Mouse (Mus musculus) G1E (cell line): ENCODE measurements around the gene Gm3448. TPM values are rescaled to one million over a fixed set of nuclear protein-coding genes. Genes with fewer than 3 reads are reported as not detected.

ENCODE experiments used
- ATAC-seq: 2 replicates; pipeline ENCODE4 v1.8.0; 2016; ENCODE audit warnings: mild to moderate bottlenecking; ENCODE audit not compliant: insufficient number of reproducible peaks, poor library complexity, low FRiP score, severe bottlenecking; ENCODE audit errors: extremely low read depth
- DNase-seq: peaks from one replicate; pipeline ENCODE4 v3.0.0; 2012; ENCODE audit warnings: low spot score
- H3K27me3 ChIP-seq: 2 replicates; pipeline ENCODE4 v1.6.1; 2012; ENCODE audit warnings: mild to moderate bottlenecking, low read length, inconsistent platforms; ENCODE audit not compliant: insufficient read depth
- H3K36me3 ChIP-seq: replicated peaks from 2 replicates; pipeline ENCODE3; 2012; ENCODE audit warnings: mild to moderate bottlenecking, inconsistent platforms
- H3K4me1 ChIP-seq: 2 replicates; pipeline ENCODE4 v1.6.1; 2012; ENCODE audit warnings: low read depth, low read length, inconsistent platforms, mixed read lengths; ENCODE audit not compliant: insufficient read depth
- H3K4me3 ChIP-seq: 2 replicates; pipeline ENCODE4 v1.5.1; 2012; ENCODE audit warnings: low read depth, mild to moderate bottlenecking, inconsistent platforms, low read length, moderate library complexity, mixed read lengths
- H3K9me3 ChIP-seq: replicated peaks from 2 replicates; pipeline ENCODE4 v1.6.1; 2012; ENCODE audit warnings: inconsistent platforms
- CTCF ChIP-seq: IDR thresholded peaks from 2 replicates; pipeline ENCODE4 v1.5.1; 2012; ENCODE audit warnings: low read depth, low read length, inconsistent platforms, mixed read lengths
- GATA1 ChIP-seq: IDR thresholded peaks from 2 replicates; pipeline ENCODE4 v1.6.1; 2012; ENCODE audit warnings: borderline replicate concordance, low read length, inconsistent platforms, mixed read lengths
- GATA2 ChIP-seq: IDR thresholded peaks from 2 replicates; pipeline ENCODE4 v1.6.1; 2012; ENCODE audit warnings: low read depth, low read length, inconsistent platforms, borderline replicate concordance
- POLR2AphosphoS5 ChIP-seq: IDR thresholded peaks from 2 replicates; pipeline ENCODE4 v1.6.1; 2012; ENCODE audit warnings: low read depth, low read length, inconsistent platforms; ENCODE audit not compliant: insufficient replicate concordance
- TAL1 ChIP-seq: conservative IDR thresholded peaks from 2 replicates; pipeline ENCODE4 v1.6.1; 2012; ENCODE audit warnings: low read depth, low read length, inconsistent platforms, mixed read lengths
- polyA plus RNA-seq: library from polyadenylated mRNA; stranded (reverse); fragments of >175 nt; gene quantifications from 2 replicates; pipeline ENCODE4 v1.2.3, GENCODE M21; 2012
- total RNA-seq, 2 experiments: library from RNA; stranded (forward) in 1 of 2; stranded (reverse) in 1 of 2; fragments of 200-1000 nt in 1 of 2; fragments of >200 nt in 1 of 2; fragmentation: Nextera tagmentation in 1 of 2; gene quantifications; 2 replicates each; pipeline ENCODE4 v1.2.3; 2014 to 2017

The Gm3448 gene
- total and polyA plus RNA-seq, 3 experiments = 2.7 to 59.8 (median 31.0) TPM

GRCm38 (mm10) chr17:15072211-15072610 is 30.9 kb upstream of the Gm3448 start:
- Histone ChIP-seq H3K4me3 (no peak overlapping the region), H3K9me3 (no peaks in the 10 kb centered on the region), H3K27me3 (no peaks in the 10 kb centered on the region), H3K4me1 (peaks cover 12% of the 10 kb centered on the region), H3K36me3 (peaks cover 15% of the 10 kb centered on the region)
- TF ChIP-seq CTCF (no peak), TAL1 (no peak), GATA2 (no peak), POLR2AphosphoS5 (no peak)
- ATAC-seq = no peak
- DNase-seq = no peak

GRCm38 (mm10) chr17:15069124-15069523 is 27.8 kb upstream of the Gm3448 start:
- no peak for ATAC-seq
- TF ChIP-seq TAL1 (no peak), CTCF (no peak), POLR2AphosphoS5 (no peak), GATA1 (no peak), GATA2 (no peak)
- H3K36me3 ChIP-seq = peaks cover 36% of the 10 kb centered on the region
- H3K9me3 ChIP-seq = no peaks in the 10 kb centered on the region
- no peak overlapping the region for H3K4me3 ChIP-seq
- no peak for DNase-seq
- no peaks in the 10 kb centered on the region for H3K27me3 ChIP-seq
- H3K4me1 ChIP-seq = peaks cover 4% of the 10 kb centered on the region

- Histone ChIP-seq H3K4me1 (peaks cover 4% of the 10 kb centered on the region), H3K27me3 (no peaks in the 10 kb centered on the region), H3K4me3 (no peak overlapping the region), H3K36me3 (peaks cover 45% of the 10 kb centered on the region), H3K9me3 (no peaks in the 10 kb centered on the region)
- DNase-seq (no peak), ATAC-seq (no peak)
- no peak for TF ChIP-seq TAL1
Observed at GRCm38 (mm10) chr17:15068040-15068792, 26.9 kb upstream of the Gm3448 start.

- Histone ChIP-seq H3K36me3 (peaks cover 53% of the 10 kb centered on the region), H3K4me1 (peaks cover 4% of the 10 kb centered on the region), H3K27me3 (no peaks in the 10 kb centered on the region), H3K4me3 (no peak overlapping the region), H3K9me3 (no peaks in the 10 kb centered on the region)
- TF ChIP-seq POLR2AphosphoS5 (no peak), GATA2 (no peak), GATA1 (no peak), TAL1 (no peak), CTCF (no peak)
- no peak for DNase-seq
- ATAC-seq = no peak
Observed at GRCm38 (mm10) chr17:15066911-15067310, 25.6 kb upstream of the Gm3448 start.

- TF ChIP-seq GATA1 = no peak
- TF ChIP-seq CTCF = no peak
- no peak for TF ChIP-seq TAL1
- TF ChIP-seq POLR2AphosphoS5 = no peak
- no peak for TF ChIP-seq GATA2
- no peak for ATAC-seq
- no peaks in the 10 kb centered on the region for H3K27me3 ChIP-seq
Observed at GRCm38 (mm10) chr17:15066066-15066465, 24.7 kb upstream of the Gm3448 start.

GRCm38 (mm10) chr17:15065391-15066024 is 24.2 kb upstream of the Gm3448 start:
- Histone ChIP-seq H3K4me1 (peaks cover 4% of the 10 kb centered on the region), H3K4me3 (no peak overlapping the region), H3K36me3 (peaks cover 66% of the 10 kb centered on the region), H3K27me3 (no peaks in the 10 kb centered on the region), H3K9me3 (no peaks in the 10 kb centered on the region)
- DNase-seq (peak; percentile 46), ATAC-seq (no peak)
- TF ChIP-seq TAL1 (no peak), CTCF (0 out of 2 replicates have a peak, but pooled peaks have one; percentile 28)

More at GRCm38 (mm10) chr17:15066066-15066465, 24.7 kb upstream of the Gm3448 start:
- Histone ChIP-seq H3K9me3 (no peaks in the 10 kb centered on the region), H3K36me3 (peaks cover 62% of the 10 kb centered on the region), H3K4me3 (no peak overlapping the region), H3K4me1 (peaks cover 4% of the 10 kb centered on the region)
- DNase-seq = no peak

GRCm38 (mm10) chr17:15060356-15060755 is 19.0 kb upstream of the Gm3448 start:
- Histone ChIP-seq H3K4me1 (no peaks in the 10 kb centered on the region), H3K27me3 (no peaks in the 10 kb centered on the region), H3K4me3 (no peak overlapping the region), H3K36me3 (peaks cover 98% of the 10 kb centered on the region), H3K9me3 (no peaks in the 10 kb centered on the region)
- DNase-seq (no peak), ATAC-seq (no peak)
- no peak for TF ChIP-seq GATA2
- TF ChIP-seq CTCF = no peak
- no peak for TF ChIP-seq POLR2AphosphoS5
- no peak for TF ChIP-seq TAL1
- no peak for TF ChIP-seq GATA1
